Mouse (Mus musculus): ENCODE measurements around the gene Dhx35.

Gene Dhx35

DNA sequence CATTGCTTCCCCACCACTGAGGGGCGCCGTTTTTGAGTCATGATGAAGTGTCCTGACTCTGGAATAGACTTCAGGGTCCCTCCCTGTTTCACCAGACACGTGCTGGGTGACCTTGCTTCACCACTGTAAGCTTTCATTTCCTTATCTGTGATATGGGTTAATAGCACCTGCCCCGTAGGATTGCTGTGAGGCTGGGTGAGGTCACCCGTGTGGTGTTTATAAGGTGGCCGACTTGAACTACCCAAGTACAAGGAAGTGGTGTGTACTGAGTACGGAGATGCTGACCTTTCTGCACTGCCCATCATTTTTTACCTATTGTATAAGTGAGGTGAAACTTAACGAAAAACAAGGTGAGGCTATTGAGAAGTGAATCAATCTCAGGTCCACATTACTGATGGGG, 9.0 kb downstream of the Dhx35 start:
- no peak for DNase-seq (ENCODE audit: low spot score in 2 of 2)

DNA sequence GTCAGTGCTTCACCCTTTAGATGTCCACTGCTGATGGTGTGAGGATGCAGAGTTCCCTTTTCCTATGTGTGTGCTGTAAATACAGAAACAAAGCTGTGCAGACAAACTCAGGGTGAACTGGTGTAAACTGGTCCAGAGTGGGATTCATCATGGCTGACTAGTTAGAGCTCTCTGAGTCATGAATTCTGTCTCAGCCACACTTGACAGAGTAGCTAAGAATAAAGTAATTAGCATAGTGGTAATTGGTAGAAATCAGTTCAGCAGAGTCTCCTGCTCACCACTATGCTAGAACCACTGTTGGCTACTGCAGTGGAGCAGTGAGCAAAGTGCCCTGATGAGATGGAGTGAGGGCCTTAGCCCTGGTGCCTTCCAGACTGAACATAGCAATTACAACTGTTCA, 21.1 kb downstream of the Dhx35 start:
- no peak for DNase-seq (ENCODE audit: low spot score in 2 of 2)

DNA sequence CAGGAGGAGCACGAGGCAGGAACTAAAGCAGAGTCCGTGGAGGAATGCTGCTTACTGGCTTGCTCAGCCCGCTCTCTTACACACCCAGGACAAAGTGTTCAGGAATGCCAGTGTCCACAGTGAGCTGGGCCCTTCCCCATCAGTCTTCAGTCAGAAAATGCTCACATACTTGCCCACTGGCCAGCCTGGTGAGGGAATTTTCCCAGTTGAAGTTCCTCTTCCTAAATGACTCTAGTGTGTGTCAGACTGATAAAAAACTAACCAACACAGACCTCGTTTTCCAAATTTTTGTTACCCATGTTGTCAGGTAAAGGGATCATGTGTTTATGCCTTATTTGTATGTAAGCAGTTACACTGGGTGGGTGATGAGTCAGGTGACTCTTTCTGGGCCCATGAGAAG, 21.6 kb downstream of the Dhx35 start:
- no peak for DNase-seq (ENCODE audit: low spot score in 2 of 2)

DNA sequence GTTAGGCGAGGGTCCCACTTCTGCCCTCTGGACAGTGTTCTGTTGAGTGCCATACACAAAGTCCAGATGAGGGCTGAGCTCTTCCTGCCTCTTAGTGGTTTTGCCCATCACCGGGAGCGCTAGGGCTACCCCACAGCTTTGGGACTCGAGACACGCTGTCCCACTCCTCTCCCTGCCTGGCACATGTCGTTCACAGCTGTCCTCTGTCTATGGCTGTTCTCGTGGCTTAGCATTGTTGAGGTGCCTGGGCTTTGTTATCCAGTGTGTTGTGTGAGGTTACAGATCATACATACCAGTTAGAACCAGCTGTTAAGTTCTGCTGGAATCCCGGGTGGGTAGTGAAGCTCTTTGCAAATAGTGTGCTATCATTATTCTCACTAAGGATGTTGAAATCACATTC, 23.1 kb downstream of the Dhx35 start:
- no peak for DNase-seq (ENCODE audit: low spot score in 2 of 2)

DNA sequence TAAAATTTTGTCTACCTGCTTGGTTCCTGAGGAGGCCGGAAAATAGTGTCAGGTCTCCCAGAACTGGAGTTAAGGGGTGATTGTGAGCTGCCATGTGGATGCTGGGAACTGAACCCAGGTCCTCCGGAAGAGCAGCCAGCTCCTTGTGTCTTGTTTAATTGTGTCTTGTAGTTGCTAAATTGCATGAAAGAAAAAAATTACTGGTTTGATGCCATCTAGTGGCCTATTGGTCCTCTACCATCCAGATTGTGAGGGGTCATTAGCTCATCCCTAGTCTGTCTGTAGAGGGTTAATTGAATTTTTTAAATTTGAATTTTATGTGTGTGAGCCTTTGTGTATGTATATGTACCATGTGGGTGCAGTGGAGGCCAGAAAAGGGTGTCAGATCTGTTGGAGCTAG, 33.5 kb downstream of the Dhx35 start:
- DNase-seq (ENCODE audit: low spot score in 2 of 2), result no peak

DNA sequence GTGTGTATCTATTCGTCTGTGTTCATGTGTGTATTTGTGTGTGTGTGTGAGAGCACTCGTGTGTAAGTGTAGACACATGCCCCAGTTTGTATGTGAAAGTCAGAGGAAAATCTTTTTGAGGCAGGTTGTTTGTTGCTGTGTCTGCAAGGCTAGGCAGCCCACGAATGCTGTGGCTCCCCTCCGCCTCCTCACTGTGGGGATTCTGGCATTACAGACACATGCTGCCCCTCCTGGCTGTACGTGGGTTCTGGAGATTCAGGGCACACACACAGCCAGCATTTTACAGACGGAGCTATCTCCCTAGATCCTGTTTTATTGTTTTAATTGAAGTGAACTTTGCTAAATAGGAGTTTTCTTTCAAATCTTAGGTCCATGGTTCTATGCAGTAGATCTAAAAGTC, 35.1 kb downstream of the Dhx35 start:
- DNase-seq (ENCODE audit: low spot score in 2 of 2), result no peak

DNA sequence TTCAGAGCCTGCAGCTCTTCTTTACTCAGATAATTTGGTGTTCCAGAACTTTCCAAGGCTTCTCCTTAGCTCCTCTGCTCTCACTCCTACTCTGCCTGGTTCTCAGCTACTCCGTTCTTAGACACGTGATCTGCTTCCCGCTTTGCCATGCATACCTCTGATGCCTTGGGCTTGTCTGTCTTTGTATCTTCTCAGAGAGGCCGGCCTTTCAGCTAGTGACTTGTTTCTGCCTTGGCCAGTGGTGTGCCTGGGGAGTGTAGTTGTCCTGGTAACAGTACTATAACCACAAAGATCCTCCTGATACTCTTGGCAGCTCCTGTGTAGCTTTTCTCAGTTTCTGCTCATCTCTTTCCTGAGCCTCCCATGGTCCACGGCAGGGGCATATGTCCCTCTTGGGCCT, 38.6 kb downstream of the Dhx35 start:
- DNase-seq (ENCODE audit: low spot score in 2 of 2), result peak in 1 of 2 experiments; percentile 56

DNA sequence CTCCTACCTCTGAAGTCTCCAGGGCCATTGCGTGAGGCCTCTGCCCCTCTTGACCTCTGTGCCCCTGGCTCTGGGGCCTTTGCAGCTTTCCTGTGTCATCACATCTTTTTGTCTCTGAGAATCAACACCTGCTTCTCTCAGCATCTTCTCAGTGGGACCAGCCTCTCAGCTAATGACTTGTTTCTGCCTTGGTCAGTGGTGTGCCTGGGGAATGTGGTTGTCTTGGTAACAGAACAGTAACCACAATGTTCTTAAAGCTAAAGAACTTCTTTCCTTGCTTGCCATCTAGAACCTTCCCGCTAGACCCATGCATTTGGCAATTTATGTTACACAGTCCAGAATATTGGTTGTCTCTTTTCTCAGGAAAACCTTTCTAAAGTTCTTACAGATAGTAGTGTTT, 39.0 kb downstream of the Dhx35 start:
- no peak for DNase-seq (ENCODE audit: low spot score in 2 of 2)

DNA sequence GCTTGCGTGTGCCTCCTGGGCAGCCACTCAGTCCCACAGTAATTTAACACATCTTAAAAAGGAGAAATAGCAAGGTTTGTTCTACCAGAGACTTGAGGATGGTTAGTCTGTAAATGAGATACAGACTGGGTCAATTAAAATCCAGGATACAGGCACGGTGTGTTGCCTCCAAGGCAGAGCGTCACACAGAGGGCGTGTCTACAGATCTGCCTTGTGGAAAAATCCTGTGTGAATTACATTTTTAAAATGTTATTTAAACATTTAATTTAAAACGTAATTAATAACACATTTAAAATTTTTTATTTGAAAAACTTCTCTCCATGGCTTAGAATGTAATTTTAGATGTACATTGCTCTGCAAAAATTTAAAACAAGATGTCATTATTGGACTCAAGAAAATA, 48.7 kb downstream of the Dhx35 start:
- DNase-seq (ENCODE audit: low spot score in 2 of 2), result no peak

DNA sequence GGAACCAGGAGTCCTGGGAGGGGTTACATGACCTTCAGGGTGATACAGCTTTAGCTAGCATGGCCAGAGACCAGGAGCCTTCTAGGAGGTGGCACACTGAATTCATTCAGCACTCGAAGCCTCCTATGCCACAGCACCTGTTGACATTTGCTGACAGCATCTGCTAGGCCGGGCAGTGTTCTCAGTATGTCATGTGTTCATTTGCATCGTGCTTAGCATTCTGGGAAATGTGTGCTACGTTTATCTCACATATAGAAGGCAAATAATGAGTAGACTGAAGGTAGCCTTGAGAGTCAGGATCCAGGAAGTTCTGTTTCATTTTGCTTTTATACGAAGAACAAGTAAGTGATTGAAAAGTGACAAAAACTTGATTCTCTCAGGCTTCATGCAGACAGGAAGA, 50.4 kb downstream of the Dhx35 start:
- no peak for DNase-seq (ENCODE audit: low spot score in 2 of 2)

DNA sequence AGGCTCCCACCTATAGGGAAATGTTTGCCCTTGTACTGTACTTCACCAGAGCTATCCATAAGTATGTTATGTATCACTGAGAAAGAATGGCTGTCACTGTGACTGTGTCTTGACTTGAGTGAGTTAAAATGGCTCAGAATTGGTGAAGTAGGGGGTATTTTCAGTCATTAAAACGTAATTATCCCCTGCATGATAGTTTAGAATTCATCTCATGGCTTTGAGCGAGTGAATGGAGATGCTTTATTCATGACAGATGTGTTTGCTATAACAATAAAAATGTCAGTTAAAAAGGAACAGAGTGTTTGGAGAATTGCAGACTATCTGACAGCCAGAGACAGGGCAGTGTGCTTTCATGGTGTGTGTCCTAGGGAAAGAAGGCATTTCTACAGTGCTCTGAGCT, 51.6 kb downstream of the Dhx35 start:
- no peak for DNase-seq (ENCODE audit: low spot score in 2 of 2)

DNA sequence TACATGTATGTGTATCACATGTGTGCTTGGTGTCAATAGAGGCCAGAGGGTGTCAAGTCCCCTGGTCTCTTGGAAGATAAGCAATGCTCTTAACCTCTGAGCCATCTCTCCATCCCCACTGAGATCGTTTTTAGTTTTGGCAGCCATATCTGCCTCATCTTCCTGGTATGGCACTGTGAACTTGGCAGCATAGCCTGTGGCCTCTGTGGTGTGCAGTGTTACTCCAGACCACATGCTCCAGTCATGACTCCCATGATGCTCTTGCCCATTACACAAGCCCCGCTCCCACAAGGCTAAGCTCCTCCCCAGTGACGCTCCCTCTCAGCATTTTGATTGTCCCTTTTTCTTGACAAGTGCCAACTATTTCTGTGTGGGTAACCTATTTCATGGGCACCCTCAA, 53.4 kb downstream of the Dhx35 start:
- DNase-seq (ENCODE audit: low spot score in 2 of 2), result no peak

DNA sequence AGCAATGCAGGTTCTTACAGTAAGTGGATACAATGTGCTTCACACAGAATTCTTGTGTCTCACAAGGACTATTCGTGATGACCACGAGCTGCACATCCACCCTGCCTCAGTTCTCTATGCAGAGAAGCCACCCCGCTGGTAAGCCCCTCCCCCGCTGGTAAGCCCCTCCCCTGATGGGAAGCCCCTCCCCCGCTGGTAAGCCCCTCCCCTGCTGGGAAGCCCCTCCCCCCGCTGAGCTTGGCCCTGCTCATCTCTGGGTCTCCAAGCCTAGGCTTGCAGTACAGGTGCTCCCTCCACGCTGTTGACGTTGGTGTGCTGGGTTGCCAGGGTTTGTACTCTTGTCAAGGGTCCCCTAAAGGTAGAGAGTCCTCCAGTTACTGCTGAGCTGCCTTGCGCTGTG, 54.8 kb downstream of the Dhx35 start:
- DNase-seq (ENCODE audit: low spot score in 2 of 2), result no peak

DNA sequence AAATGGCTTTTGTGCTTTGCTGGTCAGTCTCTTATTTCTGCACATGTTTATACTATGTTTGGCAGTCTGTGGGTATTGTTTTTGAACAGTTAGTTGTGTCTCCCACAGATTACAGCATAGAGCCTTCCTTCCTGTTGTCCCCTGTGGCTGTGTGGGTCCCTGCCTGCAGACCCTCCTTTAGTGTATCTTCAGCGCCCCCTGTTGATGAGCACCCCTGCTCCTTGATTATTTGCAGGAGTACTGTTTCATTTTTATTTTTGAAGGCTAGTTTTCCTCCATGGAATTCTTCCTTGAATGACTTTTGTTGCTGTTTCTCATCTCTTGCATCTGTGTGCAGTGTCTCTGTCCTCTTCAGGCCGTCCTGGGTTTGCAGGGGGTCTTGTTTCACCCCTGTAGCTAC, 58.0 kb downstream of the Dhx35 start:
- peak in 1 of 2 experiments; percentile 69 for DNase-seq (ENCODE audit: low spot score in 2 of 2)

DNA sequence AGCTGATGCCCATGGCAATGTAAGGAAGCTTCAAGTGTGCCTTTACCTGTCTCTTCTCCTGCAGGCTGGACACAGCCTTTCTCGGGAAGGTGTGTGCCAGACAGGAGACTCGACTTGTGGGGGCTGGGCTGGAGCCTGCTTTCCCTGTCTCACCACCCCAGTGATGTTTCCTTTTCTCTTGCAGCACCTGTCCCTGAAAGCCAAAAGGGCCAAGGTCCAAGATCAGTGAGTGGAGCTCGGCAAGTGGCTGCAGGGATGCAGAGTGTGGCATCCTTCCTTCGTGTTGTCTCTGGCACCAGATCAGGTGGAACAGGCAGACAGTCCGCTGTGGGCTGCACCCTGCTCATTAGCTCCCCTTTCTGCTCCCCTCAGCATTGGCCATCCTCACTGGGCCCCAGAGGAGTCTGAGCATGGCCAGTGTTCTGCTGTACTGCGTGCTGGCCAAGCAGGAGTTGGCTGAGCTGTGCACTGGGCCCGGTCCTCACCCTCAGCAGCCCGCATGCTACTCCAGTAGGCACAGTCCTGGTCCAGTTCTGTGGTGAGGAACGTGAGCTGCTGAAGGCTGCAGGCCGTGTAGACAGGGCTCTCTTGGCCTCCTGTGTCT, 62.4 kb downstream of the Dhx35 start:
- DNase-seq (ENCODE audit: low spot score in 2 of 2), result no peak

DNA sequence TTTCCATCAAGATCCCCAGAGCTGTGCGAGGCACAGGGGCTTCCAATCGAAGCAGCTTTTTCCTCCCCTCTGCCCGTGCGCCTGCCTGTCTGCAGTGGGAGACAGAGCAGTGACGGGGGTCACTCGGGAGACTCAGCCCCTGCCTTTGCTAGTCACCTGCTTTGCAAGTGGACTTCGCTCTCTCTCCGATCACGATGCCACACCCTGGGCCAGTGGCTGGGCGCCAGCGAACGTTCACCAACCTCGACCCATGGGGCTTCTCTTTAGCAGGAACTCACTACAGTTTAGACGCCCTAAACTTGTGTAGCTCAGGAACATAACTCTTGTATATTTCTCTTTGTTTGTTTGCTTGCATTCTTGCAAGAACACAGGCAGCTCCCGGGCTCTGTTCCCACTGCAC, 63.0 kb downstream of the Dhx35 start:
- no peak for DNase-seq (ENCODE audit: low spot score in 2 of 2)

DNA sequence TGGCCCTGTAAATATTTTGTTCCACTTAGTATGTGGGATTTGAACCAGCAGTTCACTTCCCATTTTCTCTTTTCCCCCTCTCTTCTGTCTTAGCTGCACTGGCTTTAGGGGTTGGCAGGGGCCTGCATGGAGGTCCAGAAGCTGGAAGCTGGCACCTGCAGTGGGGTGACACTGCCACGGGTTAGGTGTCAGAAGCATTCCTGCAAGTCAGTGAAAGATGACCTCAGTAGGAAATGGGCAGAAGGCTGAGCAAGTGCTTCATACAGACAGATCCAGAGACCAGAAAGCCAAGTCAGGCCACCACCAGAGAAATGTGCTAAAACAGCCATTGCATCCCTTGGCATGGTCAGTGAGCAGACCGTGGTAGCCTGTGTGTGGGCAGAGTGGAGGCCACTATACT, 66.5 kb downstream of the Dhx35 start:
- no peak for DNase-seq (ENCODE audit: low spot score in 2 of 2)

DNA sequence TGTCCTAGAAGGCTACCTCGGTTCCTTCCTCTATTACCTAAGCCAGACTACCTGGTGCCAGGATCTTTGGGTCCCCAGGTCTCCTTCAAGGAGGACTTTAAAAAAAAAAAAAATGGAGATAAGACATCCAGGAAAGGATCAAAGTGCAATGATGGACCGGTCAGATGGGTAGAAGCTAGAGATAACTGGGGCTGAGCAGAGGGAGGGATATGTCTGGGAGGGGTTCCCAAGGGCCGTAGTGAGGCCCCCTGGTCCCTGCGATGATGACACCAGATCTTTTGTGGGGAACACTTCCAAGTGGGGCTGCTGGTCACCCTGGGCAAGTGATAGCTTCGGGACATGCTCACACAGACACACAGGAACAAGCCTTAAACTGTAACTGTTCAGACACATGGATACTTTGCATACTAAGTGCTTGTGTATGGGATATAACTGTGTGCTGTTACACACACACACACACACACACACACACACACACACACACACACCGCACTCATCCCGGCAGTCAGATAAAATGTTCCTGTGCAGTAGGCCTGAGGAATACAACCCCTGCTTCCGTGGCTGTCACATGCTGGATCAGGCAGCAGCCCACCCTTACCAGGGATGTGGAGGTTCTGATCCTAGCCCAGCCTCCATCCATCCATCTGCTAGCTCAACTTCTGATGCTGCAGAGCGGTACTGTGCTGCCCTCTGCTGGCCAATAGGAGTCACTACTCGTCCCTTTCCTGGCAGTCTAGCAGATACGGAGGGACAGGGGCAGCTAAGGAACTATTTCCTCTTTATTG, 68.9 kb downstream of the Dhx35 start:
- peak; percentile 84 to 85 for DNase-seq (ENCODE audit: low spot score in 2 of 2)

DNA sequence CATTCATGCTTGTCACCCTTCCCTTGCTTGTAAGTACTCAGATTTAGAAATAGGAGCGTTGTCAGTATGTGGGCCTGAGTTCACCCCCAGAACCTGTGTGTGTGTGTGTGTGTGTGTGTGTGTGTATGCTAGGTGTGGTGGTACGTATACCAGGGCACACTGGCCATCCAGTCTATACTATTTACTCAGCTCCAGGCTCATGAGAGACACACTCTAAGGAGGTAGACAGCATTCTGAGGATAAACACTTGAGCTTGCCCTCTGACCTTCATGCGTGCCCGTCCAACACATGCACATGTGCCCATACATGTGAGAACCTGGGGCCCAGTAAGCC, 69.5 kb downstream of the Dhx35 start:
- DNase-seq (ENCODE audit: low spot score in 2 of 2), result no peak

DNA sequence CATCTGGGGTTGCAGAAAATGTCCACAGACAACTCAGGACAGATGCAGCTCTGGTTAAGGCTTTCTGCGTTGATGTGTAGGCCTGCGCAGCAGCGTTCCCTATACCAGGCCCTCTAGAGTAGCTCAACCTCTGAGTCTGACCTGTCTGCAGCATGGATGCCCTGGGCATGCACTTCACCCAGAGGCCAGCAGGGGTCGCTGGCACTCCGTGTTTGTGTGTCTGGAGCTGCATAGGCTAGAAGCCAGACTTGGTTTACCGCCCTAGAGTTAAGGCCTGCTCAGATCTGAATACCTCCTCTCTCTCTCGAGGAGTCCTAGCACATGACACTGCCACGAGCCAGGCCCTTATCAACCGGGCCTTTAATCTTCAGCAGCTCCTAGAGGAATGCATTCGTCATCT, 70.8 kb downstream of the Dhx35 start:
- peak; percentile 81 to 89 for DNase-seq (ENCODE audit: low spot score in 2 of 2)

DNA sequence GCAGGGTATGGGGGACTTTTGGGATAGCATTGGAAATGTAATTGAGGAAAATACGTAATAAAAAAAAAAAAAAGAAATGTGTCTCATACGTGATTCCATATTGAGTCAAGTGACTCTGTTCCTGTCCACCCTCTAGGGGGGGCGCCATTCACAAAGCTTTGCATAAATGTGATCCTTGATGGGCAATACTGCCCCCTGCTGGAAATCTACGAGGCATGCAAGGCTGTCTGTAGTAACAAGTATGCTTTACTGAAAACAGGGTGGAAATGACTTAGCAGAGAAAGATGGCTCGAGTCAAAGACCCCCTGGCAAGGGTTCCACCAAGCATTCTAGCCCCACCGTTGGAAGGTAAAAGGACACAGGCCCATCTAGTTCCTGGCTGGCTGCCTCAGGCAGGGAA, 92.0 kb downstream of the Dhx35 start:
- peak in 1 of 2 experiments; percentile 40 for DNase-seq (ENCODE audit: low spot score in 2 of 2)

DNA sequence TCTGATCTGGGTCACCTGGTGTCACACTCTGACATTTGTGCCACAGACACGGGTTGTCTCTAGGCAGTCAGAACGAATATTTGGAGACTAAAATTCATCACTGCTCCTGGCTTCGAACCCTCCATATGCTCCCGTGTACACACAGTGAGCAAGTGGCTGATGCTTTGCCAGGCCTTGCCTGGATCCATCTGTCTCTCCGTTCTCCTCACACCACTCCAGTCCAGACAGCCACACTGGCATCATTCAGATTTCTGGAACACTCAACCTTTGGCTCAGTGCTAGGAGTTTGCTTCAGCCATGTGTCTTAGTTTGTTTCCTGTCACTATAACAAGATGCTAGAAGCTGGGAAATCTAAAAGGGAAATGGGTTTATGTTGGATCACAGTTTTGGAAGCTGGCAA, 93.9 kb downstream of the Dhx35 start:
- peak; percentile 59 to 69 for DNase-seq (ENCODE audit: low spot score in 2 of 2)

DNA sequence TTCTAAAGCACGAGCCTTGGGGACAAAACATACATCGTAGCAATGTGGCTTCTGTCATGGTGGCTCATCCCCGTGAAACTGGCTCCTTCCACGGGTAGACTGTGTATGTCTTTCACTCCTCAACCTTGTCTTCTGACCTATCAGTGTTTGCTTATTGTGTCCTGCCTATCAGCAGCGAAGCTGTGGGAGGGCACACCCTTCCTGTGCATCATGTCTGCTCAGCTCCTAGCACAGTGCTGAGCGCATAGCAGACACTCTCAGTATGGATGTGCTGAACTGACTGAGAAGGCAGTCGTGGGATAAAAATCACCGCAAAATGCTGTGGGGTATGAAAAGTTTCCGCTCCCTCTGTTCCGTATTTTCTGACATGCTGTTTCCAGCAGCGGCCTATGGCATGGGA, 94.6 kb downstream of the Dhx35 start:
- no peak for DNase-seq (ENCODE audit: low spot score in 2 of 2)

DNA sequence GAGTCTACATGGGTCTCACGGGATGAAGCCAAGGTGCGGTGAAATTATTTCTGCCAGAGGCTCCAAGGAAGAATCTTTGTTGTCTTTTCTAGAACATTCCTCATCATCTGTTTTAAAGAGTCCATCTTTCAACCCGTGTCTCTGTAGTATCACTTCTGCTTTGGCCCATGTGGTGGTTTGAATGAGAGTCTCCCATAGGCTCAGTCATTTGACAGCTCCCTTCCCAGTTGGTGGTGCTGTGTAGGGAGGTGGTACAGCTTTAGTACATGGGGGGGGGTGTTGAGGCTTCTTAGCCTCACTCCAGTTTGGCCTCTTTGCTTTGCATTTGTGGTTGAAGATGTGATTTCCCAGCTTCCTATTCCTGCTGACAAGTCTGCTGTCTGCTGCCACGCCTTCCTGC, 96.7 kb downstream of the Dhx35 start:
- no peak for DNase-seq (ENCODE audit: low spot score in 2 of 2)

All from right cerebral cortex, postnatal 10 days (tissue).